Mouse (Mus musculus) liver, embryonic 13.5 days (tissue): ENCODE measurements at regions not wholly inside any gene's neighbourhood (a gene's known extent, or its start where the extent isn't known, plus 50 kb on each side); places are given as distances from the start of the nearest gene placed in this dataset.

Experiments
- ATAC-seq: fragments of 200-750 bp; cut with Nextera tagmentation; 2 replicates; pipeline ENCODE4 v1.8.0; 2017; ENCODE audit warnings: low read depth, mild to moderate bottlenecking, moderate number of reproducible peaks, moderate library complexity
- DNase-seq: peaks from one replicate; pipeline ENCODE4 v3.0.0; 2022
- H3K27ac ChIP-seq: fragments of 300-500 bp; sonication (generic); 2 replicates; pipeline ENCODE4 v1.5.1; 2015; ENCODE audit warnings: moderate library complexity, mild to moderate bottlenecking, inconsistent platforms
- H3K27me3 ChIP-seq: fragments of 300-500 bp; sonication (generic); 2 replicates; pipeline ENCODE4 v1.6.1; 2015; ENCODE audit warnings: mild to moderate bottlenecking, inconsistent platforms
- H3K36me3 ChIP-seq: fragments of 300-500 bp; sonication (generic); 2 replicates; pipeline ENCODE4 v1.6.1; 2015; ENCODE audit warnings: mild to moderate bottlenecking, inconsistent platforms
- H3K4me1 ChIP-seq: fragments of 300-500 bp; sonication (generic); replicated peaks from 2 replicates; pipeline ENCODE4 v1.6.1; 2015; ENCODE audit warnings: inconsistent platforms
- H3K4me2 ChIP-seq: fragments of 300-500 bp; sonication (generic); 2 replicates; pipeline ENCODE4 v1.6.1; 2015; ENCODE audit warnings: inconsistent platforms, mild to moderate bottlenecking, moderate library complexity
- H3K4me3 ChIP-seq: fragments of 300-500 bp; sonication (generic); replicated peaks from 2 replicates; pipeline ENCODE4 v1.5.1; 2015; ENCODE audit warnings: mild to moderate bottlenecking, inconsistent platforms
- H3K9ac ChIP-seq: fragments of 300-500 bp; sonication (generic); 2 replicates; pipeline ENCODE4 v1.6.1; 2015; ENCODE audit warnings: mild to moderate bottlenecking, inconsistent platforms
- H3K9me3 ChIP-seq: fragments of 300-500 bp; sonication (generic); replicated peaks from 2 replicates; pipeline ENCODE4 v1.6.1; 2016; ENCODE audit warnings: inconsistent platforms
- WGBS: fragments of 180-500 bp; shearing (Covaris S2); methylation state at CpG from one replicate; pipeline ENCODE4 v1.1.7; 2015; ENCODE audit not compliant: insufficient replicate concordance; 5-methylcytosine and 5-hydroxymethylcytosine counted together

GRCm38 (mm10) chr10:8018229-8019026 is 62.4 kb upstream of the Tab2 start:
- no peaks in the 10 kb centered on the region for H3K27me3 ChIP-seq
- peak; percentile 19; the same call in 1 of the 2 replicates for ATAC-seq

DNA sequence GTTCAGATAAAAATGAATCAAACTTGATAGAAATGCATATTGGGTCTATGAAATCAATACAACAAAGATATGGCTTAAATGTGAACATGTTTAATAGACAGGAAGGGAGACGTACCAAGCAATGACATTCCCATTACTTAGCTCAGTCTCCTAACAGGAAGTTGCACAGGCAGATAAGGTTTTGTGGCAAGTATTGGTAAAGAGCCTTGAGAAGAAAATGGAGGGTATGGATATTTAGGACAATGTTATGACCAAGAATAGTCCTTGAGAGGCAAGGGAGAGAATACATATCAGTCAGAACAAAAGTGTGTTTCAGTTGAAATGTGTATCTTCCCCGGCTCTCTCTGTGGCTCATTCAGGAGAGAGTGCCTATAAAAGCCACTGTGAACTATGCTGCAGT is 60.7 kb upstream of the Tab2 start:
- DNase-seq (no peak), ATAC-seq (no peak)
- Histone ChIP-seq H3K4me2 (no peak overlapping the region), H3K9me3 (no peaks in the 10 kb centered on the region), H3K27me3 (no peaks in the 10 kb centered on the region), H3K4me3 (no peak overlapping the region), H3K9ac (no peak overlapping the region), H3K27ac (no peak overlapping the region), H3K4me1 (peaks cover 36% of the 10 kb centered on the region), H3K36me3 (no peaks in the 10 kb centered on the region)
- 35% methylated on average over 2 of the region's 2 CpGs for WGBS

More at GRCm38 (mm10) chr10:8018229-8019026, 62.4 kb upstream of the Tab2 start:
- Histone ChIP-seq H3K4me2 (no peak overlapping the region), H3K9ac (no peak overlapping the region), H3K9me3 (no peaks in the 10 kb centered on the region), H3K4me3 (no peak overlapping the region), H3K27ac (no peak overlapping the region), H3K4me1 (peaks cover 36% of the 10 kb centered on the region), H3K36me3 (no peaks in the 10 kb centered on the region)
- DNase-seq: no peak

GRCm38 (mm10) chr10:8011744-8012143 is 55.7 kb upstream of the Tab2 start:
- DNase-seq: no peak
- Histone ChIP-seq H3K9ac (no peak overlapping the region), H3K4me3 (no peak overlapping the region), H3K27me3 (no peaks in the 10 kb centered on the region), H3K27ac (no peak overlapping the region), H3K36me3 (no peaks in the 10 kb centered on the region), H3K4me2 (no peak overlapping the region), H3K4me1 (peaks cover 29% of the 10 kb centered on the region), H3K9me3 (no peaks in the 10 kb centered on the region)
- 29% methylated on average over 4 of the region's 4 CpGs for WGBS
- no peak for ATAC-seq

- Histone ChIP-seq H3K27ac (no peak overlapping the region), H3K4me2 (no peak overlapping the region), H3K36me3 (no peaks in the 10 kb centered on the region), H3K9ac (no peak overlapping the region), H3K27me3 (no peaks in the 10 kb centered on the region), H3K4me1 (peaks cover 29% of the 10 kb centered on the region), H3K4me3 (no peak overlapping the region), H3K9me3 (no peaks in the 10 kb centered on the region)
- DNase-seq (no peak), ATAC-seq (no peak)
- 16% methylated on average over 9 of the region's 9 CpGs for WGBS
Observed at GRCm38 (mm10) chr10:8011138-8011537, 55.1 kb upstream of the Tab2 start.

DNA sequence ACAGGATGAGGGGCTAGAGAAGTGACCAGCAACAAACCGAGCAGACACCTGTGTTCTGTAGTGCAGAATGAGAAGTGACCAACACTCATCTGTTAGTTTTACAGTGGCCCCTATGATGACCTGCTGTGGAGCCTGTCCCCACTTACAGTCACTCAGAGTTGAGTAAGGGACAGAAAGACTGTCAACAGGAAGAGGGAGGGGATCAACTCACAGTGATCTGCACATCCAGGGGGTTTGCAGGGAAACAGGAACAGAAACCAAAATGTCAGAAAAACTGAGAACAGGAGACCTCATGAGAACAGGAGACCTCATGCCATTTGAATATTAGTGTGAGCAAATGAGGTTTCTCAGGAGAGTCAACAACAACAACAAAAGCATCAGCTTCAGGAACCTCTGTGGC is 53.8 kb upstream of the Tab2 start:
- ATAC-seq (no peak), DNase-seq (no peak)
- WGBS: 48% methylated on average over 1 of the region's 1 CpGs

GRCm38 (mm10) chr10:8007990-8008368 is 51.9 kb upstream of the Tab2 start:
- Histone ChIP-seq H3K4me3 (no peak overlapping the region), H3K9me3 (no peaks in the 10 kb centered on the region), H3K4me1 (peaks cover 22% of the 10 kb centered on the region), H3K27ac (no peak overlapping the region), H3K4me2 (no peak overlapping the region), H3K27me3 (no peaks in the 10 kb centered on the region), H3K36me3 (no peaks in the 10 kb centered on the region), H3K9ac (no peak overlapping the region)
- DNase-seq (no peak), ATAC-seq (no peak)
- WGBS: 16% methylated on average over 3 of the region's 3 CpGs

More for the DNA sequence above, 53.8 kb upstream of the Tab2 start:
- Histone ChIP-seq H3K4me1 (peaks cover 27% of the 10 kb centered on the region), H3K36me3 (no peaks in the 10 kb centered on the region), H3K27ac (no peak overlapping the region), H3K4me2 (no peak overlapping the region), H3K9me3 (no peaks in the 10 kb centered on the region), H3K4me3 (no peak overlapping the region), H3K27me3 (no peaks in the 10 kb centered on the region), H3K9ac (no peak overlapping the region)

DNA sequence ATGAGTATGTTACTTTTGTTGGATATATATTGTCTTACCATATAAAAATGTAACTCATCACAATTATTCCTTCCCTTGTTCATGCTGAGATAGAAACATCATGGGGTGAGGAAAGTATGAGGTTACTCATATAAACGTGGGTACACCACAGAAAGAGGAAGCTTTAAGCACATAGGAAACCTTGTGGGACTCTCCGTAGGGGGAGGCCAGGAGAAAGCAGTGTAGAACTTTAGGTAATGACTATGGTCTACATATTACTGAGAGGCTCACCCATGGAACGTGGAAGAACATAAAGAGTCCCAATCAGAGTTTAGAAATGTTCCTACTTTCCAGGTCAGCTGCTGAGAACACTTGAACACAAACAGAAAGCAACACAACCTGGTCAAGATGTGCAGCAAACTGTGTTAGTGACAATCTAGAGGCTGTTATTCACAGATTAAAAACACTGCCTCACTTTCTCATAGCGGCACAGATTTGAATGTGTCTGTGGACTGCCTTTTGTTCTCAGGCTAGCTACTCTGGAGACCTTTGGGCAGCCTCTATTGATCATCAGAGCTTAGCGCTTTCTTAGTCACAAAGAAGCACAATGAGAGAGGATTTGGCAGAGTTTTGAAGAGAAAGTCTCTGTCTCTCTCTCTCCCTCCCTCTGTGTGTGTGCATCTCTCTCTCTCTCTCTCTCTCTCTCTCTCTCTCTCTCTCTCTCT is 51.4 kb upstream of the Tab2 start:
- DNase-seq (no peak), ATAC-seq (no peak)
- peaks cover 22% of the 10 kb centered on the region for H3K4me1 ChIP-seq
- H3K27me3 ChIP-seq: no peaks in the 10 kb centered on the region
- 40% methylated on average over 5 of the region's 5 CpGs for WGBS
- H3K4me2 ChIP-seq: no peak overlapping the region
- H3K27ac ChIP-seq: no peak overlapping the region
- H3K4me3 ChIP-seq: no peak overlapping the region
- H3K9ac ChIP-seq: no peak overlapping the region
- no peaks in the 10 kb centered on the region for H3K9me3 ChIP-seq
- no peaks in the 10 kb centered on the region for H3K36me3 ChIP-seq
